In genomic region chr12:45073331-45074041, GRCm38 (mm10) we compare ENCODE assay signal across 7 mouse cellular contexts. TPM values are rescaled to one million over a fixed set of nuclear protein-coding genes. Genes with fewer than 3 reads are reported as not detected.
A peak's percentile ranks its signal among the peaks of the same experiment; 100 is the strongest.
DNase-seq lines count a peak whose midpoint lies in the region; ATAC-seq lines count a peak whose summit lies in the region.

No protein-coding gene starts in this region.

- peaks cover 41% of the 10 kb centered on the region for H3K27me3 ChIP-seq in megakaryocyte, embryonic 14.5 days (replicated peaks)
- no peaks in the 10 kb centered on the region for H3K27me3 ChIP-seq in embryonic facial prominence, embryonic 12.5 days

- ATAC-seq in megakaryocyte, adult 5-6 weeks (ENCODE audit: poor library complexity, severe bottlenecking) = no peak
- ATAC-seq in embryonic facial prominence, embryonic 12.5 days (ENCODE audit: insufficient number of reproducible peaks, insufficient read depth, low FRiP score, low TSS enrichment) = no peak

- peak overlapping the region; percentile 82 for H3K9ac ChIP-seq in embryonic facial prominence, embryonic 12.5 days

- H3K4me3 ChIP-seq in megakaryocyte, embryonic 14.5 days (replicated peaks) = peak overlapping the region; percentile 95
- H3K4me3 ChIP-seq in embryonic facial prominence, embryonic 12.5 days = peak overlapping the region; percentile 64

- peak; percentile 26 for DNase-seq in heart, postnatal 4 days
- DNase-seq in mesoderm, embryonic 11.5 days (ENCODE audit: low read depth, low spot score) = peak; percentile 41
- DNase-seq in gastrocnemius, postnatal 10 days = no peak
- no peak for DNase-seq in cerebellum, adult 11 months

- under 1% methylated on average over 28 of the region's 28 CpGs for WGBS in embryonic facial prominence, embryonic 12.5 days

- H3K4me1 ChIP-seq in megakaryocyte, embryonic 14.5 days = peaks cover 43% of the 10 kb centered on the region
- H3K4me1 ChIP-seq in embryonic facial prominence, embryonic 12.5 days = peaks cover under 1% of the 10 kb centered on the region; the same call in 1 of the 2 replicates

- no peaks in the 10 kb centered on the region for H3K36me3 ChIP-seq in megakaryocyte, embryonic 14.5 days (replicated peaks; ENCODE audit: low read length)
- H3K36me3 ChIP-seq in embryonic facial prominence, embryonic 12.5 days = no peaks in the 10 kb centered on the region

- peak overlapping the region; percentile 95 for H3K4me2 ChIP-seq in embryonic facial prominence, embryonic 12.5 days (replicated peaks)

- H3K27ac ChIP-seq in embryonic facial prominence, embryonic 12.5 days = peak overlapping the region; percentile 76

- H3K9me3 ChIP-seq in megakaryocyte, embryonic 14.5 days = peaks cover 7% of the 10 kb centered on the region; the same call in 1 of the 2 replicates
- no peaks in the 10 kb centered on the region for H3K9me3 ChIP-seq in embryonic facial prominence, embryonic 12.5 days

RNA-seq across cellular contexts. Expression of gene Stxbp6, which starts 1.0 kb away (rescaled TPM):
- polyA plus RNA-seq in megakaryocyte, embryonic 14.5 days (2012; ENCODE audit: insufficient read depth, low replicate concordance) = 0.67 and 5.4 TPM in 2 replicates
- 43.0 and 54.7 TPM in 2 replicates for total RNA-seq in megakaryocyte, adult 5-6 weeks (2015)
- total RNA-seq in megakaryocyte, adult 5-6 weeks (2017) = 53.3 and 56.1 TPM in 2 replicates
- polyA plus RNA-seq in embryonic facial prominence, embryonic 12.5 days (2016; fragmentation: Nextera tagmentation; extraction: Ambion mirVana) = 12.0 and 13.6 TPM in 2 replicates
- total RNA-seq in heart, postnatal 4 days (2021) = 10 to 100 TPM; 12.2 to 15.5 TPM
- 10 to 100 TPM; 11.4 to 11.7 TPM for total RNA-seq in gastrocnemius, postnatal 10 days (2021)

Comparison
In these comparisons a context has a peak if more than half of its experiments do, and no peak if none do; other contexts are left out.
1. DNase-seq: peak in heart, postnatal 4 days (single experiment) and mesoderm, embryonic 11.5 days (single experiment); none in gastrocnemius, postnatal 10 days (single experiment) and cerebellum, adult 11 months (single experiment).